In genomic region chr16:38399076-38399475, GRCm38 (mm10) we compare ENCODE assay signal across 10 mouse cellular contexts. TPM values are rescaled to one million over a fixed set of nuclear protein-coding genes. Genes with fewer than 3 reads are reported as not detected.
DNase-seq lines count a peak whose midpoint lies in the region; ATAC-seq and TF ChIP-seq lines count a peak whose summit lies in the region.
"Had no signal": no experiment of that assay in that cellular context is flagged by ENCODE, and none has a peak within 500 bp of the region (broad histone marks: within the 10 kb centered on the region; RNA-seq: fewer than 3 reads in every experiment).

No protein-coding gene starts in this region.

- 0 out of 2 replicates have a peak overlapping the region, but pooled peaks have one; percentile 35 for H3K9ac ChIP-seq in heart, embryonic 15.5 days
- H3K9ac ChIP-seq in hindbrain, embryonic 15.5 days, result no peak overlapping the region
- 0 out of 2 replicates have a peak overlapping the region, but pooled peaks have one; percentile 17 for H3K9ac ChIP-seq in midbrain, embryonic 12.5 days (replicated peaks)

- WGBS in heart, embryonic 15.5 days, result 81% methylated on average over 3 of the region's 3 CpGs
- WGBS in hindbrain, embryonic 15.5 days, result 65% methylated on average over 3 of the region's 3 CpGs
- 71% methylated on average over 3 of the region's 3 CpGs for WGBS in midbrain, embryonic 12.5 days

- no peaks in the 10 kb centered on the region for H3K36me3 ChIP-seq in heart, embryonic 15.5 days
- H3K36me3 ChIP-seq in G1E (replicated peaks), result no peaks in the 10 kb centered on the region
- H3K36me3 ChIP-seq in hindbrain, embryonic 15.5 days, result no peaks in the 10 kb centered on the region
- H3K36me3 ChIP-seq in midbrain, embryonic 12.5 days, result no peaks in the 10 kb centered on the region

- H3K4me1 ChIP-seq in heart, embryonic 15.5 days (replicated peaks), result peaks cover 27% of the 10 kb centered on the region
- H3K4me1 ChIP-seq in G1E (ENCODE audit: insufficient read depth, low read depth, low read length), result peaks cover 67% of the 10 kb centered on the region
- peaks cover 14% of the 10 kb centered on the region for H3K4me1 ChIP-seq in hindbrain, embryonic 15.5 days (replicated peaks)
- peaks cover 15% of the 10 kb centered on the region for H3K4me1 ChIP-seq in midbrain, embryonic 12.5 days

- H3K27me3 ChIP-seq in heart, embryonic 15.5 days, result no peaks in the 10 kb centered on the region
- H3K27me3 ChIP-seq in G1E (ENCODE audit: insufficient read depth, low read length), result no peaks in the 10 kb centered on the region
- H3K27me3 ChIP-seq in hindbrain, embryonic 15.5 days, result no peaks in the 10 kb centered on the region
- no peaks in the 10 kb centered on the region for H3K27me3 ChIP-seq in midbrain, embryonic 12.5 days

- TF ChIP-seq CTCF in G1E (IDR thresholded peaks at IDR 0.05; ENCODE audit: low read depth, low read length), result no peak

- no peak for DNase-seq in heart, adult 8-10 months (ENCODE audit: low spot score)
- DNase-seq in G1E (ENCODE audit: low spot score), result peak; percentile 18
- no peak for DNase-seq in layer of hippocampus, adult 18-20 months (ENCODE audit: low spot score in 2 of 2)
- DNase-seq in retina, embryonic 14.5 days (ENCODE audit: low spot score), result no peak
- DNase-seq: thymus, postnatal 4 days had no signal

- H3K4me3 ChIP-seq in heart, embryonic 15.5 days, result peak overlapping the region; percentile 29; the same call in 1 of the 2 replicates
- H3K4me3 ChIP-seq in G1E (ENCODE audit: low read depth, low read length), result peak overlapping the region; percentile 2; the same call in 1 of the 2 replicates
- no peak overlapping the region for H3K4me3 ChIP-seq in hindbrain, embryonic 15.5 days
- H3K4me3 ChIP-seq in midbrain, embryonic 12.5 days, result no peak overlapping the region

- H3K9me3 ChIP-seq in heart, embryonic 15.5 days (replicated peaks), result no peaks in the 10 kb centered on the region
- H3K9me3 ChIP-seq in G1E (replicated peaks), result no peaks in the 10 kb centered on the region
- H3K9me3 ChIP-seq in hindbrain, embryonic 15.5 days, result no peaks in the 10 kb centered on the region
- H3K9me3 ChIP-seq in midbrain, embryonic 12.5 days, result no peaks in the 10 kb centered on the region

- H3K27ac ChIP-seq in heart, embryonic 15.5 days, result peak overlapping the region; percentile 26; the same call in 1 of the 2 replicates
- H3K27ac ChIP-seq in hindbrain, embryonic 15.5 days (replicated peaks), result peak overlapping the region; percentile 80
- H3K27ac ChIP-seq in midbrain, embryonic 12.5 days (replicated peaks), result peak overlapping the region; percentile 35; the same call in 1 of the 2 replicates

- ATAC-seq in heart, embryonic 15.5 days (replicated peaks; ENCODE audit: insufficient number of reproducible peaks, insufficient read depth, low FRiP score, low read depth), result no peak
- peak; percentile 69 for ATAC-seq in G1E (ENCODE audit: extremely low read depth, insufficient number of reproducible peaks, low FRiP score, poor library complexity, severe bottlenecking)
- peak; percentile 7; the same call in 1 of the 2 replicates for ATAC-seq in hindbrain, embryonic 15.5 days (ENCODE audit: low FRiP score, low read depth)
- no peak for ATAC-seq in midbrain, embryonic 12.5 days (ENCODE audit: low FRiP score, low read depth)
- ATAC-seq in monocyte, adult 5-6 weeks (replicated peaks; ENCODE audit: insufficient number of reproducible peaks, low FRiP score, low TSS enrichment, poor library complexity, severe bottlenecking), result no peak

- H3K4me2 ChIP-seq in heart, embryonic 15.5 days, result peak overlapping the region; percentile 59
- peak overlapping the region; percentile 60 for H3K4me2 ChIP-seq in hindbrain, embryonic 15.5 days
- H3K4me2 ChIP-seq in midbrain, embryonic 12.5 days (replicated peaks), result peak overlapping the region; percentile 48

RNA-seq across cellular contexts. Expression of gene Pla1a, which starts 33.9 kb away (rescaled TPM):
- 2.0 and 2.8 TPM in 2 replicates for polyA plus RNA-seq in heart, embryonic 15.5 days (2015; fragmentation: Nextera tagmentation; extraction: Ambion mirVana)
- total RNA-seq in heart, adult 8-10 months (2022), result 10 to 100 TPM in 3 of 4 experiments, 1 to 10 TPM in 1; 5.9 to 12.0 (median 10.6) TPM
- total RNA-seq in G1E (2014; fragmentation: Nextera tagmentation), result 1.7 TPM in 1 of 2 replicates, not detected in the other
- total RNA-seq in G1E (2017), result 0.16 TPM in 1 of 2 replicates, not detected in the other
- polyA plus RNA-seq in G1E (2012), result not detected in 2 replicates
- 0.43 and 0.45 TPM in 2 replicates for polyA plus RNA-seq in hindbrain, embryonic 15.5 days (2015; fragmentation: Nextera tagmentation; extraction: Ambion mirVana)
- 0.18 and 0.41 TPM in 2 replicates for polyA plus RNA-seq in midbrain, embryonic 12.5 days (2016; fragmentation: Nextera tagmentation; extraction: Ambion mirVana)
- not detected in 3 replicates for total RNA-seq in monocyte, adult 5-6 weeks (2017)
- total RNA-seq in layer of hippocampus, adult 18-20 months (2021), result 1 to 10 TPM in 1 of 2 experiments, under 1 TPM in 1; 0.61 to 1.1 TPM

RNA-seq across cellular contexts. Expression of gene Popdc2, which starts 37.1 kb away (rescaled TPM):
- polyA plus RNA-seq in heart, embryonic 15.5 days (2015; fragmentation: Nextera tagmentation; extraction: Ambion mirVana), result 327 and 350 TPM in 2 replicates
- total RNA-seq in heart, adult 8-10 months (2022), result 100 to 1,000 TPM; 451 to 631 (median 553) TPM
- total RNA-seq in G1E (2014; fragmentation: Nextera tagmentation) (22.7 and 25.7 TPM in 2 replicates), G1E (2017) (2.8 and 4.3 TPM in 2 replicates)
- polyA plus RNA-seq in G1E (2012), result 5.0 and 5.4 TPM in 2 replicates
- polyA plus RNA-seq in hindbrain, embryonic 15.5 days (2015; fragmentation: Nextera tagmentation; extraction: Ambion mirVana), result 0.33 and 0.52 TPM in 2 replicates
- polyA plus RNA-seq in midbrain, embryonic 12.5 days (2016; fragmentation: Nextera tagmentation; extraction: Ambion mirVana), result 0.51 and 0.57 TPM in 2 replicates
- not detected in 3 replicates for total RNA-seq in monocyte, adult 5-6 weeks (2017)
- total RNA-seq in layer of hippocampus, adult 18-20 months (2021), result under 1 TPM; 0.20 to 0.66 TPM

RNA-seq across cellular contexts. Expression of gene Gm21987, which starts 52.2 kb away (rescaled TPM):
- 3.2 and 4.1 TPM in 2 replicates for polyA plus RNA-seq in heart, embryonic 15.5 days (2015; fragmentation: Nextera tagmentation; extraction: Ambion mirVana)
- total RNA-seq in heart, adult 8-10 months (2022), result not detected
- total RNA-seq in G1E (2014; fragmentation: Nextera tagmentation) (4.7 TPM in 1 of 2 replicates, not detected in the other), G1E (2017) (not detected in 2 replicates)
- polyA plus RNA-seq in G1E (2012), result 1,146 and 1,190 TPM in 2 replicates
- not detected in 2 replicates for polyA plus RNA-seq in hindbrain, embryonic 15.5 days (2015; fragmentation: Nextera tagmentation; extraction: Ambion mirVana)
- polyA plus RNA-seq in midbrain, embryonic 12.5 days (2016; fragmentation: Nextera tagmentation; extraction: Ambion mirVana), result not detected in 2 replicates
- total RNA-seq in monocyte, adult 5-6 weeks (2017), result not detected in 3 replicates
- not detected for total RNA-seq in layer of hippocampus, adult 18-20 months (2021)
- polyA plus RNA-seq: gonadal fat pad, adult 2 months had no signal

RNA-seq across cellular contexts. Expression of gene Cox17, which starts 52.3 kb away (rescaled TPM):
- polyA plus RNA-seq in heart, embryonic 15.5 days (2015; fragmentation: Nextera tagmentation; extraction: Ambion mirVana), result 224 and 350 TPM in 2 replicates
- total RNA-seq in heart, adult 8-10 months (2022), result 100 to 1,000 TPM; 269 to 387 (median 331) TPM
- 210 and 232 TPM in 2 replicates for total RNA-seq in G1E (2014; fragmentation: Nextera tagmentation)
- total RNA-seq in G1E (2017), result 836 and 871 TPM in 2 replicates
- 163 and 234 TPM in 2 replicates for polyA plus RNA-seq in G1E (2012)
- 74.4 and 94.5 TPM in 2 replicates for polyA plus RNA-seq in hindbrain, embryonic 15.5 days (2015; fragmentation: Nextera tagmentation; extraction: Ambion mirVana)
- polyA plus RNA-seq in midbrain, embryonic 12.5 days (2016; fragmentation: Nextera tagmentation; extraction: Ambion mirVana), result 118 and 130 TPM in 2 replicates
- total RNA-seq in monocyte, adult 5-6 weeks (2017), result 312 to 519 TPM (median 389 TPM) in 3 replicates
- total RNA-seq in layer of hippocampus, adult 18-20 months (2021), result 100 to 1,000 TPM; 136 to 147 TPM

RNA-seq across cellular contexts. Expression of gene Adprh, which starts 53.4 kb away (rescaled TPM):
- polyA plus RNA-seq in heart, embryonic 15.5 days (2015; fragmentation: Nextera tagmentation; extraction: Ambion mirVana), result 81.1 and 87.5 TPM in 2 replicates
- total RNA-seq in heart, adult 8-10 months (2022), result 10 to 100 TPM; 23.8 to 24.8 (median 24.0) TPM
- 56.4 and 60.6 TPM in 2 replicates for total RNA-seq in G1E (2014; fragmentation: Nextera tagmentation)
- 26.4 and 28.4 TPM in 2 replicates for total RNA-seq in G1E (2017)
- 355 and 468 TPM in 2 replicates for polyA plus RNA-seq in G1E (2012)
- 143 and 165 TPM in 2 replicates for polyA plus RNA-seq in hindbrain, embryonic 15.5 days (2015; fragmentation: Nextera tagmentation; extraction: Ambion mirVana)
- polyA plus RNA-seq in midbrain, embryonic 12.5 days (2016; fragmentation: Nextera tagmentation; extraction: Ambion mirVana), result 138 and 141 TPM in 2 replicates
- total RNA-seq in monocyte, adult 5-6 weeks (2017), result 14.6 to 25.9 TPM (median 16.7 TPM) in 3 replicates
- 10 to 100 TPM; 57.1 to 57.6 TPM for total RNA-seq in layer of hippocampus, adult 18-20 months (2021)

Comparison
In these comparisons a context has a peak if more than half of its experiments do, and no peak if none do; other contexts are left out.
1. ATAC-seq: peak in G1E (single experiment) and hindbrain, embryonic 15.5 days (single experiment); none in heart, embryonic 15.5 days (single experiment), midbrain, embryonic 12.5 days (single experiment) and monocyte, adult 5-6 weeks (single experiment).
2. H3K27ac ChIP-seq: peak in every context shown above with its lines; median percentile 80 in hindbrain, embryonic 15.5 days; 35 in midbrain, embryonic 12.5 days; 26 in heart, embryonic 15.5 days.
3. H3K4me3 ChIP-seq: peak in heart, embryonic 15.5 days (single experiment) and G1E (single experiment); none in hindbrain, embryonic 15.5 days (single experiment) and midbrain, embryonic 12.5 days (single experiment).
4. RNA of gene Popdc2, which starts 37.1 kb away (total RNA-seq): 451 to 631 TPM in heart, adult 8-10 months; 2.8 to 25.7 TPM in G1E, 0.20 to 0.66 TPM in layer of hippocampus, adult 18-20 months and not detected in monocyte, adult 5-6 weeks; every median in the first group is over 10 times any median in the second.
5. Peak in every context shown above with its lines, with median percentiles within 50 percentile points of each other: H3K4me2 ChIP-seq.